Mouse (Mus musculus) cerebellum, adult 11-12 months (tissue): ENCODE results near the gene Fancb.

Source experiments
- DNase-seq: peaks from one replicate; pipeline ENCODE4 v3.0.0; 2022

The Fancb gene

GRCm38 (mm10) chrX:164980193-164980775 lies at the start of gene Fancb, which contains the start of gene Mospd2:
Gene Fancb (plus strand): TSS chrX:164980592.
Gene Mospd2 (minus strand): TSS chrX:164980375.
- DNase-seq: peak; percentile 95

- DNase-seq: no peak
These were observed 38.9 kb upstream of the Fancb start for GRCm38 (mm10) chrX:164941540-164941939.

DNA sequence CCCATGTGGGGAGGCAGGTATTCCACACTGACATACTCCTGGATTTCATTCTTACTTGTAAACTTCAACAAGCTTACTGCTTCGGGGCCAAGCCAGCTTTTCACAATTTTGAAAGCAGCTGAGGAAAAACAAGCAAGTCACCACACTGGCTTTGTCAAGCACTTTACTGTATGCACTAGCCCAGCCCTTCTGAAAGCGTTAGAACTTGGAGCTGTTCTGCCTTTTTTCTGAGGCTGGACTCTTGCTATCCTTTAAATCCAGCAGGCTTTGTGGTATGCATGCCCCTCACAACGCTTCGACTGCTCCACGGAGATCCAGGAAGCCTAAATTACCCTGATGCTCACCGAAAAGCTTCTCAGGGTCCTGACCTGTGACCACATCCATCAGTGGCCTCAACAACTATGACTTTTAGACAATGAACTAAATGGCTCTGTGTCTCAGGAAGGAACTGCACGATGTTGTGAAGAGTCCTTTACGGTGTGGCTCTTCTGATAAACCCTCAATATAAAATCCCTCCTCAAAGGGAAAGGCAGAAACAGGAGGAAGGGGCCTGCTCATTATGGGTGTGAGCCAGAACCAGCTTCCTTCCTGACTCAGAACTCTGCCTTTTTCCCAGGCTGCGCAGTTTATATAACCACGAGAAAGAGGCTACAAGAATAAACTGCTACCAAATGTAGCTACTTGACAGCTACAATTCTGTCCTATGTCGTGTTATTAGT lies 28.4 kb upstream of the Fancb start:
- DNase-seq: no peak

- no peak for DNase-seq
These were observed 27.6 kb upstream of the Fancb start for GRCm38 (mm10) chrX:164952601-164953375.

DNA sequence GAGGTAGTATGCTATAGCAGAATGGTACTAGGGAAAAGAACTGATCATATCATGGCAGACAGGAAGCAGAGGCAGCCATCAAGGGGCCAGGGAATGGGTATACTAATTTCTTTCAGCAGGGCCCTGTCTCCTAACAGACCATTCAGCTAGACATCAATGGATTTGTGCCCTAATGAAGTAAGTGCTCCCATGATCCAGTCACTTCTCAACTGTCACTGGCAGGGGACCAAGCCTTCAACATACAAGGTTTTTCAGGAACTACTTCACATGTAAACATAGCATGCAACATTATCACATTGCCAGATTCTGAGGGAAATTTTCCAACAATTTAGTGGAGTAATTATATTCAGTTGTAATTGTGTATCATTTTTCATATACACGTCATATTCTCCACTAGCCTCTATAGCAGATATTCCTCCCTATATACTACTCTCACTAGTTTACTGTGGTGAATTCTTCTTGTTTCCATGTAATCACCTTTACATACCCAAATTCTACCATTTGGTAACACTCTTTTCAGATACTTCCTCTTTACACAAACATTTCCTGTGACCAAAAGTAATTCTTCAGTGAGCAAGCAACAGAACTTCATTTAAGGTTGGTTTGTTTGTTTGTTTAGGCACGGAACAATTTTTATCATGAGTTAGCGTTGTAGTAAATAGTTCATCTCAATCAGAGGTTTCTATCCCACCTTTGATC lies 14.5 kb upstream of the Fancb start:
- DNase-seq: no peak

DNA sequence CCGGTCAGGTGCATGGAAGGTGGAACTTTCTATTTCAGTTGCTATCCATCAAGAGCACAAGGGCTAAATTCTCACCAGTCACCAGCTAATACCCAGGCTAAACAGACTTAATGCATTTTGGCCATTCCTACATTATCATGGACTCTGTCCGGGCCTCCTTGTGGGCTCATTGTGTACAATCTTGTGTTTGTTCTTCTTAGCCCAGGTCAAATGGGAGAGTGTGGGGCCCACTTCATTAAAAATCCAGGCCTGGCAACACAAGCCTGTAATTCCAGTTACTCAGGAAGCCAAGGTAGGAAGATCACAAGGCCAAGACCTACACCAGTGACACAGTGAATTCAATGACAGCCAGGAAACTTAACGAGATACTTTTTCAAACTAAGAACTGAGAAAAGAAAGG lies 9.2 kb upstream of the Fancb start:
- DNase-seq: no peak

DNA sequence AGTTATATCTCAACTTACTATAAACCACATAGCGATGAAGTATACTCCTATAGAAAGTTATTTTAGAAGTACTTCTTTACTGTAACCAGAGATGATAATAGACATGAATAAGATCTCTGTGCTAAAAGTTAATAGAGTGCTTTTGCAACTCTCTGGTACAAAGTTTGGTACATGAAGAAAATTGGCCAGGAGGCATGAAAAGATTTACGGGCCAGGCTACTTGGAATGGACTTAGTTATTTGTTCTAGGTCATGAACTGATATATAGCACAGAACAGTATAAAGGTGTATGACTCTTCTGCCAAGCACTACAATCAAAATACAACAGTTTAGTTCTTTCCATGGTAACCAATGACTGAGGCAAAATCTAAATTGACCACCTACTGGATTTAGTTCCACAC lies 1.5 kb upstream of the Fancb start:
- DNase-seq: no peak

DNA sequence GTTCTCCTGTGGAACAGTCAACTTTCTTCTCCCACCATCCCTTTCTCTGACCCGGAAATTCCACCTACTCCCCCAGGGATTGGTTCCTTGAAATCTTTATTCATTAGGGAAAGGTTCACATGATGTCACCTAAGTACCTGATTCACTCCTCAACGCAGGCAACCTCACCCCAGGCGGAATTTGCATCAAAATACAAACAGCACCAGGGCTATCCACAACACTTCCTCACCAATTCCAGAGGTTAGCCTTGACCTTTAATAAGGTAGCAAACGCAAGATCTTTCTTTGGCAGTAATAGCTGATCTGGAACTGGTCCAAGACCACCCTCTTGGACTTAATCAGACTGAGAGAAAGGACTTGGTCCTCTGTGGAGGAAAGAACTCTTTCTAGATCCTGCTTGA lies 22.7 kb downstream of the Fancb start:
- no peak for DNase-seq

DNA sequence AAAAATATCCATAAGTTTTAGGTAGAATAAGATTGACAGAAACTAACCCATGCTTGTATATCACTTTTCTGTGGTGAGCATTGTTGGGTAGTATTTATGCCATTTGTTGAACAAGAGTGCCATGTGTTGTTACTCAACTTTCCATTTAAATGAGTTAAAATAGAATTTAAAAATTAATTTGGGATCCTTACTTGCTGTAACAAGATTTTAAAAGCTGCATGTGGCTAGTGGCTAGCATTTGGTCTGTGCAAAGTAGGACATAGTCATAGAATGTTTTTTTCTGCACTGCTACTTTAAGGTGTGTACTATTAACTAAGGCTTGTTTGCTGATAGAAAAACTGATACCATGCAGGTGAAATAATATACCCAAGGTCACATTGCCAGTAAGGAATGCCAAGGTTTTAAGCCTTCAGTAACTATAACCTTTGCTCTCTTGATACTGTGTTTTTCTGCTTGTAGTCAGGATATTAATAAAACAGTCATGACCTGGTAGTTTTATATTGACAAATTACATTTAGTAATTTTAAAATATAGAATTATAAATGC lies 24.5 kb downstream of the Fancb start, which contains the start of gene Gm17604:
Gene Gm17604 (minus strand): TSS at position 51 of the 546 bp plus-strand sequence.
- DNase-seq: no peak
